ENCODE assay signal across 21 mouse cellular contexts in the genomic region with DNA sequence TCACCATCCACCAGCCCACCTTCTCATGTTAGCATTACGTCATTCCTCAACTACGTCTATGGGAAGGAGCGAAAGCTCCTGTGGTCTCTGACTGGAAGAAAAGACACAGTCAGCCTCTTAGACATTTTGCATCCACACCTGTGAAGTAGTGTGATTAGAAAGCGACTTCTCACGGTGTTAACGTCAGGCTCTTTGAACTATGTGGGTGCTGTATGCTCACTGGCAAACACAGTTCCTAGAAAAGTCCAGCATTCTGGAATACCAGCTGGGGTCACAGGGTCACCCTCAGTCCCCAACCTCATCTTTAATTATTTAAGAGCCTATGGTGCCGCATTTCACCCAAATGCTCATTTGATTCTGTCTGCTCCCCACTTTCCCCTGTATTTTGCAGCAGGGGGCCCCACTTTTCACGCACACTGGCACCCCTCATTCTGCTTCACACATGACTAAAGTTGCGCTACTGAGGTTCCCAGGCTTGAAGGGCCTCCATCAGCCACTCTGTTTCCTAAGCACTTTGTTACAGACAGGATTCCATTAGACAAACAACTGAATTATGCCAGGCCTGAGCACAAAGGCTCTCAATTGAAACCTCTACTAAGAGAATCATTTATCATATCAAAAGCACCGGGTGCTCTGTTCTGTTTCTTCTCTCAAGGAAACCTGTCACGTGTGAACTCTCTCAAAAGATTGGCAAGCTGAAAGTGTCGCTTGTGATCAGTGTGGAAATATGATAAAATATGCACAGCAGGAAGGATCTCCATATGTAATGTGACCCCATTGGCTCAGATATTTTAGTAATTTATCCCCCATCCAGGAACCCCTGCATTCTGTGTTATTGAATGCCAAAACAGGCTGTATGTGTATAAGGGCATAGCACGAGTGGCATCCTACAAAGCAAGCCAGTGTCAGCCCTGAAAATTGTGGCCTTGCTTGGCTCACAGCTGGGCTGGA.
DNase-seq lines count a peak whose midpoint lies in the region; ATAC-seq and TF ChIP-seq lines count a peak whose summit lies in the region.
"Had no signal": no experiment of that assay in that cellular context is flagged by ENCODE, and none has a peak within 500 bp of the region (broad histone marks: within the 10 kb centered on the region; RNA-seq: fewer than 3 reads in every experiment).

No protein-coding gene starts in this region.

- no peaks in the 10 kb centered on the region for H3K9me3 ChIP-seq in heart, embryonic 13.5 days
- H3K9me3 ChIP-seq in forebrain, embryonic 15.5 days: no peaks in the 10 kb centered on the region
- H3K9me3 ChIP-seq in midbrain, embryonic 10.5 days (replicated peaks): no peaks in the 10 kb centered on the region
- H3K9me3 ChIP-seq in midbrain, postnatal 0 days (ENCODE audit: low read length): no peaks in the 10 kb centered on the region
- no peaks in the 10 kb centered on the region for H3K9me3 ChIP-seq in liver, embryonic 11.5 days (ENCODE audit: control insufficient read depth, low read length)
- H3K9me3 ChIP-seq: embryonic facial prominence, embryonic 12.5 days; liver, embryonic 15.5 days had no signal

- 58% methylated on average over 13 of the region's 13 CpGs for WGBS in heart, embryonic 13.5 days
- WGBS in forebrain, embryonic 15.5 days: 46% methylated on average over 13 of the region's 13 CpGs
- 76% methylated on average over 13 of the region's 13 CpGs for WGBS in midbrain, embryonic 10.5 days
- 41% methylated on average over 13 of the region's 13 CpGs for WGBS in midbrain, postnatal 0 days
- WGBS in liver, embryonic 11.5 days: 81% methylated on average over 13 of the region's 13 CpGs

- H3K4me3 ChIP-seq in heart, embryonic 13.5 days: no peak overlapping the region
- no peak overlapping the region for H3K4me3 ChIP-seq in forebrain, embryonic 15.5 days
- no peak overlapping the region for H3K4me3 ChIP-seq in midbrain, embryonic 10.5 days
- no peak overlapping the region for H3K4me3 ChIP-seq in midbrain, postnatal 0 days (ENCODE audit: low read depth, low read length)
- H3K4me3 ChIP-seq in liver, embryonic 11.5 days (ENCODE audit: low read depth, low read length): no peak overlapping the region
- H3K4me3 ChIP-seq: embryonic facial prominence, embryonic 12.5 days; erythroblast, embryonic 14.5 days; layer of hippocampus, adult 2 months; liver, embryonic 15.5 days had no signal

- H3K4me1 ChIP-seq in heart, embryonic 13.5 days: peaks cover 12% of the 10 kb centered on the region
- peaks cover 12% of the 10 kb centered on the region for H3K4me1 ChIP-seq in forebrain, embryonic 15.5 days
- peaks cover 20% of the 10 kb centered on the region for H3K4me1 ChIP-seq in midbrain, embryonic 10.5 days
- H3K4me1 ChIP-seq in midbrain, postnatal 0 days (ENCODE audit: insufficient read depth, low read length): 0 out of 2 replicates have a peak, but pooled peaks cover 4% of the 10 kb centered on the region
- H3K4me1 ChIP-seq in liver, embryonic 11.5 days (replicated peaks; ENCODE audit: control insufficient read depth, insufficient read depth, low read length): no peaks in the 10 kb centered on the region
- H3K4me1 ChIP-seq: embryonic facial prominence, embryonic 12.5 days; liver, embryonic 15.5 days had no signal

- no peaks in the 10 kb centered on the region for H3K27me3 ChIP-seq in heart, embryonic 13.5 days (replicated peaks)
- no peaks in the 10 kb centered on the region for H3K27me3 ChIP-seq in forebrain, embryonic 15.5 days
- H3K27me3 ChIP-seq in midbrain, embryonic 10.5 days (ENCODE audit: low read depth, poor library complexity, severe bottlenecking): no peaks in the 10 kb centered on the region
- H3K27me3 ChIP-seq in midbrain, postnatal 0 days (ENCODE audit: insufficient read depth, low read length): no peaks in the 10 kb centered on the region
- H3K27me3 ChIP-seq in liver, embryonic 11.5 days (replicated peaks; ENCODE audit: control insufficient read depth, insufficient read depth, low read length): no peaks in the 10 kb centered on the region
- H3K27me3 ChIP-seq: embryonic facial prominence, embryonic 12.5 days; liver, embryonic 15.5 days; Patski had no signal

- H3K36me3 ChIP-seq in heart, embryonic 13.5 days: 0 out of 2 replicates have a peak, but pooled peaks cover 3% of the 10 kb centered on the region
- H3K36me3 ChIP-seq in forebrain, embryonic 15.5 days: no peaks in the 10 kb centered on the region
- H3K36me3 ChIP-seq in midbrain, embryonic 10.5 days: no peaks in the 10 kb centered on the region
- no peaks in the 10 kb centered on the region for H3K36me3 ChIP-seq in midbrain, postnatal 0 days (ENCODE audit: insufficient read depth, low read length)
- no peaks in the 10 kb centered on the region for H3K36me3 ChIP-seq in liver, embryonic 11.5 days (ENCODE audit: control insufficient read depth, insufficient read depth, low read length)
- H3K36me3 ChIP-seq: embryonic facial prominence, embryonic 12.5 days; liver, embryonic 15.5 days had no signal

- no peak overlapping the region for H3K4me2 ChIP-seq in heart, embryonic 13.5 days
- H3K4me2 ChIP-seq in forebrain, embryonic 15.5 days (replicated peaks): no peak overlapping the region
- no peak overlapping the region for H3K4me2 ChIP-seq in midbrain, postnatal 0 days (ENCODE audit: low read depth, low read length, poor library complexity, severe bottlenecking)
- H3K4me2 ChIP-seq in liver, embryonic 11.5 days: no peak overlapping the region
- H3K4me2 ChIP-seq: embryonic facial prominence, embryonic 12.5 days; liver, embryonic 15.5 days had no signal

- intact Hi-C loops in heart, postnatal 36 days (cut with DNase I): no loop called here

- H3K27ac ChIP-seq in heart, embryonic 13.5 days (replicated peaks): peak overlapping the region; percentile 28; the same call in 1 of the 2 replicates
- peak overlapping the region; percentile 63 for H3K27ac ChIP-seq in forebrain, embryonic 15.5 days (replicated peaks)
- peak overlapping the region; percentile 68 for H3K27ac ChIP-seq in midbrain, embryonic 10.5 days (replicated peaks)
- H3K27ac ChIP-seq in midbrain, postnatal 0 days (ENCODE audit: low read depth, low read length): no peak overlapping the region
- no peak overlapping the region for H3K27ac ChIP-seq in liver, embryonic 11.5 days (ENCODE audit: low read depth, low read length)
- H3K27ac ChIP-seq: embryonic facial prominence, embryonic 12.5 days; layer of hippocampus, adult 2 months; liver, embryonic 15.5 days had no signal

- ATAC-seq in heart, embryonic 13.5 days (ENCODE audit: extremely low read depth, insufficient number of reproducible peaks, low FRiP score, low TSS enrichment): no peak
- peak; percentile 90 for ATAC-seq in forebrain, embryonic 15.5 days (replicated peaks)
- 0 out of 2 replicates have a peak, but pooled peaks have one; percentile 31 for ATAC-seq in midbrain, postnatal 0 days (ENCODE audit: low FRiP score)
- ATAC-seq in liver, embryonic 11.5 days (replicated peaks; ENCODE audit: low FRiP score): no peak
- ATAC-seq in activated CD4-positive, CD25-positive, alpha-beta regulatory T cell, adult 4 months: no peak
- ATAC-seq: CD4-positive, CD25-positive, alpha-beta regulatory T cell, adult 4 months; inflammation-experienced regulatory T-cells, adult 6 months; Patski had no signal

- no peak overlapping the region for H3K9ac ChIP-seq in heart, embryonic 13.5 days
- no peak overlapping the region for H3K9ac ChIP-seq in forebrain, embryonic 15.5 days (replicated peaks)
- no peak overlapping the region for H3K9ac ChIP-seq in midbrain, postnatal 0 days (replicated peaks; ENCODE audit: low read length, poor library complexity, severe bottlenecking)
- H3K9ac ChIP-seq in liver, embryonic 11.5 days (ENCODE audit: low read depth, low read length): no peak overlapping the region
- H3K9ac ChIP-seq: embryonic facial prominence, embryonic 12.5 days; liver, embryonic 15.5 days had no signal

- TF ChIP-seq CTCF in midbrain, postnatal 0 days (IDR thresholded peaks at IDR 0.05): no peak

- DNase-seq in heart, postnatal 36 days: no peak
- no peak for DNase-seq in midbrain, embryonic 10.5 days (ENCODE audit: low spot score)
- DNase-seq in midbrain, postnatal 0 days (ENCODE audit: low spot score): peak; percentile 11
- DNase-seq in liver, embryonic 11.5 days (ENCODE audit: low spot score): no peak
- DNase-seq: adrenal gland, postnatal 25 days; cerebellum, adult 9-10 months; gastrocnemius, postnatal 25 days; kidney, adult 2 months; kidney, postnatal 14 days; right cerebral cortex, adult 18-20 months; thymus, postnatal 14 days had no signal

Comparison
In these comparisons a context has a peak if more than half of its experiments do, and no peak if none do; other contexts are left out.
1. H3K27ac ChIP-seq: peak in heart, embryonic 13.5 days (single experiment), forebrain, embryonic 15.5 days (single experiment) and midbrain, embryonic 10.5 days (single experiment); none in midbrain, postnatal 0 days (single experiment) and liver, embryonic 11.5 days (single experiment).
2. ATAC-seq: peak in forebrain, embryonic 15.5 days (single experiment) and midbrain, postnatal 0 days (single experiment); none in heart, embryonic 13.5 days (single experiment), liver, embryonic 11.5 days (single experiment) and activated CD4-positive, CD25-positive, alpha-beta regulatory T cell, adult 4 months (single experiment).